Mouse (Mus musculus) frontal cortex, postnatal 10 days (tissue): ENCODE measurements around the gene Samd14.

Experiments used
- DNase-seq, 2 experiments: peaks; one replicate each; pipeline ENCODE4 v3.0.0; 2022; ENCODE audit warnings: low spot score in 2 of 2, mixed read lengths in 1 of 2

Gene Samd14

GRCm38 (mm10) chr11:95072804-95073203 is 63.1 kb downstream of the Samd14 start:
- DNase-seq = no peak

- DNase-seq = no peak
Measured at GRCm38 (mm10) chr11:95073835-95074234, 64.2 kb downstream of the Samd14 start.

GRCm38 (mm10) chr11:95074694-95075093 is 65.0 kb downstream of the Samd14 start:
- DNase-seq = no peak

GRCm38 (mm10) chr11:95075197-95076040 is 65.7 kb downstream of the Samd14 start:
- DNase-seq = no peak
